Mouse (Mus musculus): ENCODE data around the gene Cd151. TPM values are rescaled to one million over a fixed set of nuclear protein-coding genes. Genes with fewer than 3 reads are reported as not detected.

Gene Cd151
- 100 to 1,000 TPM; 272 to 334 TPM for total RNA-seq (2021)
- 395 and 491 TPM in 2 replicates for polyA plus RNA-seq (2012; rRNA removed)
- long read RNA-seq, transcript Cd151-203 (8 exons, 1,708 nt) = minor isoform, 54 of 237 reads
- long read RNA-seq, transcript Cd151-201 (7 exons, 1,619 nt) = major isoform, 107 of 237 reads
- long read RNA-seq, transcript Cd151-202 (8 exons, 1,865 nt) = minor isoform, 30 of 237 reads
- long read RNA-seq, partial matches to known transcripts = 41 of 237 reads
- long read RNA-seq, other reads (novel, unspliced or antisense) = 5 of 237 reads

DNA sequence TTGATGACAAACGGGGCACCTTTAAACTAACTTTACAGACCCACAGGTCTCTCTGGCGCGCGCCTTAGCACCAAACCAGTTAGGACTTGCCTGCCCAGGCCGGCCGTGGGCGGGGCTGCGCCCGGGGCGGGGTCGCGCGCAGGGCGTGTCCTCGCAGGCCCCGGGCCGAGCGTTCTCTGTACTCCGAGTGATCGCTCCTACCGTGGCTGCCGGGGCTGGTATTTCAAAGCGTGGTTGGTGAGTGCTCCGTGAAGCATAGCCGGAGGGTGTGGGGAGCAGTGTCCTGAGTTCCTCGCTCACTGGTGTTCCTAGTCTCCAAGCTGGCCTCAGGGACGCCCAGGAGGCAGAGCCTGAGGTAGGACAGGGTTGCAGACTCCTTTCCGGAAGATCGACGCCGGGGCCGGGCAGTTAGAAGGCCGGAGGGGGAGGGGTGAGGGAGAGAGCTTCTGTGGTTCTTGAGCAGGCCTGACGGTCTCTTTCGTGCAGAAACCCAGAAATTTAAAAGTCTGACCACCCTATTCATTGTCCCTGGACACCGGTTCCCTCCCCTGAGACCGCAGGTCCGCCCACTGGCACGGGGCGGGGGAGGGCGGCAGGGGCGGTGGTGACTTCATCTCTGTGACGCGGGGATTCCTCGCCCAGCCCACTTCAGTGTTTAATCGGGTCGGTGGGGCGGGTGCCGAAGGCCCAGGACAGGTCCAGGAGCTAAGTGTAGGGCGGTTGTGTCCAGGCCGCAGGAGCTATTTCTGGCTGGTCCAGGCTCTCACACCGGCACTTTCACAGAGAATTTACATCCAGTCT lies at the start of gene Cd151:
Gene Cd151, plus strand, starts transcription at position 163 of the 801 bp plus-strand sequence.
- no peaks in the 10 kb centered on the region; the same call in 1 of the 2 replicates for H3K36me3 ChIP-seq (ENCODE audit: control insufficient read depth, insufficient read depth, low read length)
- WGBS = under 1% methylated on average over 52 of the region's 52 CpGs
- peak within 1 kb of the TSS; percentile 82 for H3K4me3 ChIP-seq
- no peaks in the 10 kb centered on the region for H3K27me3 ChIP-seq (ENCODE audit: control insufficient read depth, insufficient read depth, low read length)
- peak within 1 kb of the TSS; percentile 75 for H3K9ac ChIP-seq (ENCODE audit: low read depth, low read length)
- peaks cover 21% of the 10 kb centered on the region for H3K4me1 ChIP-seq (ENCODE audit: control insufficient read depth, insufficient read depth, low read length)
- peak; percentile 95 for DNase-seq
- H3K79me2 ChIP-seq (replicated peaks; ENCODE audit: control insufficient read depth, insufficient read depth, low read length) = no peaks in the 10 kb centered on the region; the same call in 1 of the 2 replicates
- H3K27ac ChIP-seq = peak within 1 kb of the TSS; percentile 98
- intact Hi-C loops (cut with DNase I) = no loop called here
- no peak for TF ChIP-seq CTCF (IDR thresholded peaks at IDR 0.05)
- no peak for TF ChIP-seq EP300 (IDR thresholded peaks at IDR 0.05; ENCODE audit: insufficient read depth, low read depth, low read length)
- peak; percentile 89 for TF ChIP-seq POLR2A (IDR thresholded peaks at IDR 0.05; ENCODE audit: insufficient read depth, low read depth, low read length)

DNA sequence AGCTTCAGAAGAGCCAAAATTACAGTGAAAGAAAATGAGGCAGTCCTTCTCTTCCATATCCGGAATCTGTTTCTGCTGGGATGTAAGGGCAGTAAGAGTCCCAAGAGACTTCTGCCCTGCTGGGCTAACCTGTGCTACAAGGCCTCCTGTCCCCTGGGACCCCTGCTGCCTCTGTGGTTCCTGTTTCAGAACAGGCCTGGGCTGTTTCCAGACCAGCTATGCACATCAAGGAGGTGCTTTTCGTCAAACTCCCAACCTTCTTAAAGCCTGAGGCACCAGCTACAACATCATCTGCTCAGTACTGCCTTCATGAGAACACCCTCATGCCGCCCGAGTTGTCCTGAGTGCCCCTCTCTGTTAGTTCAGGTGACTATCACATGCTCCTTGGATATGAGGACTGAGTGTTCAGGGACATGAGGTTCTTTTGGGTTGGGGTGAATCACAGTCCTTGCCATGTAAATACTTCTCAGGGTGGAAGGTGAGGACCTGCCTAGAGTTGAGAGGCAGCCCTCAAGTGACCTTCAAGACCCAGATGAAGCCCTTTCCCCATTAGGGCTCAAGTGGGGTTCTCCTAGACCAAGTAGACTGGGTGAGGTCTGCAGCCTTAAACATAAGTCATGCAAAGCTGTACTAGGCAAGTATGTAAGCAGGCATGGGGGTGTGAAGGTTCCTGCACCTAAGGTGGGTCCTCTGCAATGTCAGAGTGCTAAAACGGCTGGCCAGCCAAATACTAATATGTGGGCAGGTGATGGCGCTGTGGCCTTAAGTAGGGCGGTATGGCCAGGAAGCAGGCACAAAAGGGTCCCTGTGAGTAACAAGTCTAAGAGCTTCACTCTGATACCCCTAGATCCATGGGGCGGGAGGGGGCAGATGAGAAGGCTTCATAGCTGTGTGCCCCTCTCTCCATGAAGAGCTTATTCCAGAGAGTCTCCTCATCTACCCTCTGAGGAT lies 49.2 kb upstream of the Cd151 start:
- H3K4me3 ChIP-seq = no peak overlapping the region
- no peak overlapping the region for H3K9ac ChIP-seq (ENCODE audit: low read depth, low read length)
- H3K27me3 ChIP-seq (ENCODE audit: control insufficient read depth, insufficient read depth, low read length) = no peaks in the 10 kb centered on the region
- peak in 1 of 2 experiments; percentile 18 for DNase-seq
- TF ChIP-seq POLR2A (IDR thresholded peaks at IDR 0.05; ENCODE audit: insufficient read depth, low read depth, low read length) (no peak), CTCF (IDR thresholded peaks at IDR 0.05) (peak; percentile 41), EP300 (IDR thresholded peaks at IDR 0.05; ENCODE audit: insufficient read depth, low read depth, low read length) (no peak)
- no peaks in the 10 kb centered on the region for H3K36me3 ChIP-seq (ENCODE audit: control insufficient read depth, insufficient read depth, low read length)
- intact Hi-C loops (cut with DNase I) = no loop called here
- H3K27ac ChIP-seq = no peak overlapping the region
- no peaks in the 10 kb centered on the region; the same call in 1 of the 2 replicates for H3K4me1 ChIP-seq (ENCODE audit: control insufficient read depth, insufficient read depth, low read length)
- WGBS = 69% methylated on average over 8 of the region's 8 CpGs
- H3K79me2 ChIP-seq (replicated peaks; ENCODE audit: control insufficient read depth, insufficient read depth, low read length) = no peaks in the 10 kb centered on the region

DNA sequence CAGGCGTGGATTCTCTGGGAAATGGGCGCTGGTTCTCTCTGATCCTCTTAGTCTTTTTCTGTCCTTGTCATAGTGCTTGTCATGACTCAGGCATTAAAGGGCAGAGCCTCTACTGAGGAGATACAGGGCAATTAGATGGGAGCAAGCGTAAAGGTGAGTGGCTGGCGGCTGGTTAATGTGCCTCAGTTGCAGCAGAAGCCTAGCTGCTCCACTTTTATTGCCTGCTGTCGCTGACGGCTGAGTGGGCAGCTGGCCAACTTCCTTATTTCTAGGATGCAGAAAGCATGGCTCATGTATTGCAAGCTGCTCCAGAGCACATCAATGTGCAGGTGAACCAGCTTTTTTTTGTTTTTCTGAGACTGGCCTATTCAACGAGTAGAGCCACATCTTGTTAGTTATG lies 48.2 kb upstream of the Cd151 start:
- H3K27ac ChIP-seq = no peak overlapping the region
- TF ChIP-seq CTCF (IDR thresholded peaks at IDR 0.05) (no peak), POLR2A (IDR thresholded peaks at IDR 0.05; ENCODE audit: insufficient read depth, low read depth, low read length) (no peak), EP300 (IDR thresholded peaks at IDR 0.05; ENCODE audit: insufficient read depth, low read depth, low read length) (no peak)
- DNase-seq = peak in 1 of 2 experiments; percentile 41
- no peak overlapping the region for H3K4me3 ChIP-seq
- WGBS = 61% methylated on average over 7 of the region's 7 CpGs
- no peak overlapping the region for H3K9ac ChIP-seq (ENCODE audit: low read depth, low read length)
- H3K36me3 ChIP-seq (ENCODE audit: control insufficient read depth, insufficient read depth, low read length) = no peaks in the 10 kb centered on the region
- no peaks in the 10 kb centered on the region; the same call in 1 of the 2 replicates for H3K4me1 ChIP-seq (ENCODE audit: control insufficient read depth, insufficient read depth, low read length)
- intact Hi-C loops (cut with DNase I) = no loop called here
- no peaks in the 10 kb centered on the region for H3K79me2 ChIP-seq (replicated peaks; ENCODE audit: control insufficient read depth, insufficient read depth, low read length)
- no peaks in the 10 kb centered on the region for H3K27me3 ChIP-seq (ENCODE audit: control insufficient read depth, insufficient read depth, low read length)

DNA sequence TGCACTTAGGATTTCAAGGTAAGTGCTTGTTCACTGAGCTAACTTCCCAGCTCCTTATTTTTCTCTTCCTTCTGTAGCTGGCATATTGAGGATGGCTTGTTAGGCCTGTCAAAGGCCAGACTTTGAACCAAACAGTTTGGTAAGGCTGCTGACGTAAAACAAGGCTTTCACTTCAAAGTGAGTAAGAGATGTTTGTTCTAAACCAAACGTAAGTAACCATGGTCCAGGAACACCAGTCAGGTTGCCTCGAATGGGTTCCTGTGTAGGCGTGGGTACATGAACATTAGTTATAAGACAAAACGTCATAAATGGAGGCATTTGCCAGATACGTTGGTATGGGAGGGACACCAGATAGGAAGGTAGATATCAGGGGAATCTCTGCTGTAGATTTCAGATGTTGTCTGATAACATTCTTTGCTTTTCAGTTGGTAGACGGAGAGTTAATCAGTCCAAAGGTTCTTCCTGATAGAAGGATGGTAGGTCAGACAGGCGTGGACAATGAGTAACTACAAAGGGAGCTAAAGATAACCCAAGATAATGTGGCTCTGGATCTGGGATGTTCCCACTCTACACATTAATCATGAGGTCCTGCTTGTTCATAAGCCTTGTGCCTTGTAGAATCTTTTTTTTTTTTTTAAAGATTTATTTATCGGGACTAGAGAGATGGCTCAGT lies 47.0 kb upstream of the Cd151 start:
- Histone ChIP-seq H3K79me2 (replicated peaks; ENCODE audit: control insufficient read depth, insufficient read depth, low read length) (no peaks in the 10 kb centered on the region), H3K9ac (ENCODE audit: low read depth, low read length) (no peak overlapping the region), H3K27ac (no peak overlapping the region), H3K4me3 (no peak overlapping the region), H3K4me1 (ENCODE audit: control insufficient read depth, insufficient read depth, low read length) (no peaks in the 10 kb centered on the region), H3K27me3 (ENCODE audit: control insufficient read depth, insufficient read depth, low read length) (no peaks in the 10 kb centered on the region), H3K36me3 (ENCODE audit: control insufficient read depth, insufficient read depth, low read length) (no peaks in the 10 kb centered on the region)
- 73% methylated on average over 9 of the region's 9 CpGs for WGBS
- no peak for DNase-seq
- intact Hi-C loops (cut with DNase I) = no loop called here
- TF ChIP-seq POLR2A (IDR thresholded peaks at IDR 0.05; ENCODE audit: insufficient read depth, low read depth, low read length) (no peak), CTCF (IDR thresholded peaks at IDR 0.05) (no peak), EP300 (IDR thresholded peaks at IDR 0.05; ENCODE audit: insufficient read depth, low read depth, low read length) (no peak)

DNA sequence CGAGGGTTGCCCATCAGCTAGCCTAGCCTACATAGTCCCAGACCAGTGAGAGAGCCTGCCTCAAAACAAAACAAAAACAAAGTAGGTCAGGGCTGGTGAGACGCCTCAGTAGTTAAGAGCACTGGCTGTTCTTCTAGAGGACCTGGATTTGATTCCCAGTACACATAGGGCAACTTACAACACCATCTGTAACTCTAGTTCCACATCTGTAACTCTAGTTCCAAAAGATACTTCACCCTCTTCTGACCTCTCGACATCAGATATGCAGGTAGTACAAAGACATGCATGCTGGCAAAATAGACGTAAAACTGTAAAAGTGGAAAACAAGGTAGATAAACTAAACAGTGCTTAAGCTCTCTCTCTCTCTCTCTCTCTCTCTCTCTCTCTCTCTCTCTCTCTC lies 43.4 kb upstream of the Cd151 start:
- DNase-seq = no peak
- Histone ChIP-seq H3K36me3 (ENCODE audit: control insufficient read depth, insufficient read depth, low read length) (no peaks in the 10 kb centered on the region), H3K4me1 (ENCODE audit: control insufficient read depth, insufficient read depth, low read length) (no peaks in the 10 kb centered on the region), H3K79me2 (replicated peaks; ENCODE audit: control insufficient read depth, insufficient read depth, low read length) (no peaks in the 10 kb centered on the region), H3K9ac (ENCODE audit: low read depth, low read length) (no peak overlapping the region), H3K27ac (no peak overlapping the region), H3K27me3 (ENCODE audit: control insufficient read depth, insufficient read depth, low read length) (no peaks in the 10 kb centered on the region), H3K4me3 (no peak overlapping the region)
- intact Hi-C loops (cut with DNase I) = no loop called here
- 69% methylated on average over 4 of the region's 4 CpGs for WGBS
- no peak for TF ChIP-seq CTCF (IDR thresholded peaks at IDR 0.05)
- TF ChIP-seq POLR2A (IDR thresholded peaks at IDR 0.05; ENCODE audit: insufficient read depth, low read depth, low read length) = no peak
- no peak for TF ChIP-seq EP300 (IDR thresholded peaks at IDR 0.05; ENCODE audit: insufficient read depth, low read depth, low read length)

Measured in heart, adult 2 months (tissue).